Mouse (Mus musculus): Measurements from ENCODE around the gene Col6a6.

The Col6a6 gene

GRCm38 (mm10) chr9:105739446-105739845 is 88.5 kb downstream of the Col6a6 start:
- DNase-seq (ENCODE audit: low read depth, low spot score) = no peak

GRCm38 (mm10) chr9:105737448-105737847 is 90.5 kb downstream of the Col6a6 start:
- no peak for DNase-seq (ENCODE audit: low read depth, low spot score)

GRCm38 (mm10) chr9:105735195-105735594 is 92.8 kb downstream of the Col6a6 start:
- DNase-seq (ENCODE audit: low read depth, low spot score) = no peak

- DNase-seq (ENCODE audit: low read depth, low spot score) = no peak
These were observed 93.3 kb downstream of the Col6a6 start for GRCm38 (mm10) chr9:105734651-105735050.

GRCm38 (mm10) chr9:105731976-105732375 is 96.0 kb downstream of the Col6a6 start:
- DNase-seq (ENCODE audit: low read depth, low spot score) = no peak

- DNase-seq (ENCODE audit: low read depth, low spot score) = no peak
These were observed 107.5 kb downstream of the Col6a6 start for GRCm38 (mm10) chr9:105720430-105720829.

GRCm38 (mm10) chr9:105719851-105720395 is 108.0 kb downstream of the Col6a6 start:
- no peak for DNase-seq (ENCODE audit: low read depth, low spot score)

GRCm38 (mm10) chr9:105719367-105719766 is 108.6 kb downstream of the Col6a6 start:
- no peak for DNase-seq (ENCODE audit: low read depth, low spot score)

- no peak for DNase-seq (ENCODE audit: low read depth, low spot score)
These were observed 115.9 kb downstream of the Col6a6 start for GRCm38 (mm10) chr9:105712049-105712448.

- no peak for DNase-seq (ENCODE audit: low read depth, low spot score)
These were observed 122.9 kb downstream of the Col6a6 start for GRCm38 (mm10) chr9:105705011-105705410.

- no peak for DNase-seq (ENCODE audit: low read depth, low spot score)
These were observed 123.6 kb downstream of the Col6a6 start for GRCm38 (mm10) chr9:105704226-105704932.

- no peak for DNase-seq (ENCODE audit: low read depth, low spot score)
These were observed 126.0 kb downstream of the Col6a6 start for GRCm38 (mm10) chr9:105701966-105702365.

GRCm38 (mm10) chr9:105700702-105701101 is 127.3 kb downstream of the Col6a6 start:
- DNase-seq (ENCODE audit: low read depth, low spot score) = no peak

- no peak for DNase-seq (ENCODE audit: low read depth, low spot score)
These were observed 130.1 kb downstream of the Col6a6 start for GRCm38 (mm10) chr9:105697764-105698396.

- DNase-seq (ENCODE audit: low read depth, low spot score) = no peak
These were observed 131.0 kb downstream of the Col6a6 start for GRCm38 (mm10) chr9:105696818-105697564.

GRCm38 (mm10) chr9:105693854-105694253 is 134.1 kb downstream of the Col6a6 start:
- DNase-seq (ENCODE audit: low read depth, low spot score) = no peak

- no peak for DNase-seq (ENCODE audit: low read depth, low spot score)
These were observed 134.9 kb downstream of the Col6a6 start for GRCm38 (mm10) chr9:105693056-105693455.

GRCm38 (mm10) chr9:105692472-105692871 is 135.5 kb downstream of the Col6a6 start:
- DNase-seq (ENCODE audit: low read depth, low spot score) = no peak

GRCm38 (mm10) chr9:105689485-105689884 is 138.5 kb downstream of the Col6a6 start:
- peak; percentile 35 for DNase-seq (ENCODE audit: low read depth, low spot score)

GRCm38 (mm10) chr9:105684549-105685165 is 143.3 kb downstream of the Col6a6 start:
- no peak for DNase-seq (ENCODE audit: low read depth, low spot score)

- DNase-seq (ENCODE audit: low read depth, low spot score) = no peak
These were observed 146.6 kb downstream of the Col6a6 start for GRCm38 (mm10) chr9:105681386-105681785.

- no peak for DNase-seq (ENCODE audit: low read depth, low spot score)
These were observed 152.0 kb downstream of the Col6a6 start for GRCm38 (mm10) chr9:105675941-105676340.
